Mouse (Mus musculus) ovary, postnatal 10 days (tissue): ENCODE measurements around the gene Hnrnpl.

Experiments used
- DNase-seq: peaks from one replicate; pipeline ENCODE4 v3.0.0; 2022; ENCODE audit warnings: low spot score

The Hnrnpl gene

GRCm38 (mm10) chr7:28808221-28808941, at the start of gene Hnrnpl:
TSS of gene Hnrnpl (plus strand) at chr7:28808541.
- DNase-seq: no peak

DNA sequence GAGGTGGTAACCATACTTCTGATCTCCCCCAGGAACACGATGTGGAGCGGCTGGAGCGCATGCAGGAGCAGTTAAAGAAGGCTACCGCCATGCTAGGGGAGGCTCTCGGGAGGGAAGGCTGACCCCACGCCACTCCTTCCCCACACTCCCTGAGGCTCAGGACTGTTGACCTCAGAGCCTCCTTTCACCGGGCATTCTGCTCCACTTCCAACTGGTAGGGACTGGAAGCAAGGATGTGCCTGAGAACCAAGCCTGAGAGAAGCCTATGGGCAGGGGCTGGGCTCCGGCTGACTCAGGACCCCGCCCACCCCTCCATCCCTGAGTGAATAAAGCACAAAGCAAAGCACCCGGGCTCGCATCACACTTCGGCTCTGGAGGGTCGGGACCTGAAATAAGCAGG, 49.7 kb upstream of the Hnrnpl start:
- no peak for DNase-seq

- no peak for DNase-seq
Observed at GRCm38 (mm10) chr7:28761907-28762306, 46.4 kb upstream of the Hnrnpl start.

- DNase-seq: no peak
Observed at GRCm38 (mm10) chr7:28765211-28765610, 43.1 kb upstream of the Hnrnpl start.

DNA sequence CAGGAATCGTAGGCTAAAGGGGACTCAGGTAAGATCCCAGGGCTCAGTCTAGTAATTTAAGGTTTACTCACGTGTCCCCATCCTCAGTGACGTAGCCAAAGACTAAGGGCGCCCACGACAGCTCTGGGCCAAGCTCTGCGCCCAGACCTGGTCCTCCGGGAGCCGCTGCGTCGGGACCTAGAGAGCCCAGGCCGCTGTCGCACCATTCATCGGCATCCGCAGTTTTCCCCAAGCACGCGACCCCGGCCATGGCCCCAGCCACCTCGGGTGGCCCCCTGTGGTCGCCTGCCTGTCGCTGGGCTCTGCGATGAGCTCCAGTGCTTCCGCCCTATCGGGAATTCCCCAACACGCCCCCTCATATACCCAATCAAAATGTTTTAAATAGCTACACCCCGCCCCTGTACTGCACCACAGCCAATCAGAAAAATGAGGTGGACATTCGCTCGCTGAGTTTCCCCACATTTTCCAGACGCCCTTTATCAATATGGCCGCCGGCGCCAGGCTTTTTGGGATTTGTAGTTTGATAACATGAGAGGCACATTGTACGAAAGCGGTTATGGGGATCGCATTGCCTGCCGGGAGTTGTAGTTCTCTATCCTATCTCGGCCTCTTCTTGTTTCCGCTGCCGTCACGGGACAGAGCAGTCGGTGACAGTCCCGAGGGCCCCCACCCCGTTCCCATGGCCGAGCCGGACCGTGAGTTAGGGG, 42.0 kb upstream of the Hnrnpl start, which contains the start of gene Sirt2:
Sirt2 (plus strand) TSS at position 563 of the 707 bp plus-strand sequence.
- peak; percentile 74 for DNase-seq

DNA sequence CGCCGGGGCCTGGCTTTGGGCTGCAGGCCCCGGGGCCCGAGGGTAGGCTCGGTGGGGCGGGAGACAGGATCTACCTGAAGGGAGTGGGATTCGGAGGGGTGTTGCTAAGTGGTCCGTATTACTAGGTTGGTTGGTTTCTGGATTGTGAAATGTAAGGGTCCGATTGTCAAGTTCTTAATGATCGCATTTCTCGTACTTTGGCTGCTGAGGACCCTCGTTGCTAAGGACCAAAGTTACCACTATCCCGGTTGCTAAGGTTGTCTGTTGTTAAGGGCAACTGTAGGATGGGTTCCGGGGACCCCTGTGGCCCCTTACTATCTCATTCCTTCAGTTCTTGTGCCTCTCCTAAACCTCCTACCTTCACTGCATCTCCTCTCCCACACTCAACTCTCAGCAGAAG, 41.4 kb upstream of the Hnrnpl start:
- DNase-seq: no peak

GRCm38 (mm10) chr7:28767462-28767965, 40.8 kb upstream of the Hnrnpl start, which contains the start of gene Nfkbib:
TSS of gene Nfkbib (minus strand) at chr7:28767512.
- DNase-seq: no peak

- DNase-seq: no peak
Observed at GRCm38 (mm10) chr7:28769414-28769958, 38.9 kb upstream of the Hnrnpl start.

DNA sequence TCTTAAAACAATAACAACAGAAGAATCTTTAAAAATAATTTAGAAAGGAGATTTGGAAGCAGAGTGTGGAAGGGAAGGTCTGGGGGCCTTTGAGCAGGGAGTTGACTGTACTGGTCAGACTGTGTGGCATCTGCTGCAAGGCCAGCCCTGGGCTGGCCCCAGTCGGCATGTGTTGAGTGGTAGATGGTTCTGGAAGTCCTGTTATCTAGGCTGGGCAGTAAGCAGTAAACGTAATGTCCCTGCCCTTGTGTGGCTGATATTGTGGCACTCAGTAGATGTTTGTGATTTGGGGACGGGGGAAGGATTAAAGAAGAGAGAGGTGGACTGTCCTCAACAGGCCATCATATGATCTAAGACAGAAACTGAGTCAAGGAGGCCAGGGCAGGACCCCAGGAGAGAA, 38.0 kb upstream of the Hnrnpl start:
- no peak for DNase-seq

GRCm38 (mm10) chr7:28771867-28772266, 36.5 kb upstream of the Hnrnpl start:
- DNase-seq: no peak

DNA sequence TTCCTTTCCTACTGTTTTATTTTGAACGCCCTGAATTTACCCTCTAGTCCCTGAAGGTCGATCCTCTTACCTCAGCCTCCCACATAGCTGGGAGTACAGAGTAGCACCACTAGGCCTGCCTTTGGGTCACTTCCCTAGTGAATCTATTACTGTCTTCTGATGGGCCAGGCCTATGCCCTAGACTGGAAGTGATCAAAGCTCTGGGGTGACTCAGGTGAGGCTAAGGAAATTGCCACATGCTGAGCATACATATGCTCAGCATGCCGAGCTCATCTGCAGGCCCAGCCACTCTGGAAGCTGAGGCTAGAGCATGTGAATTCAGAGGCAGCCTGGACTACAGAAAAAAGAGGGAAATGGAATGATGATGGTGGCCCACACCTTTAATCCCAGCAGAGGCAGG, 35.2 kb upstream of the Hnrnpl start:
- no peak for DNase-seq

GRCm38 (mm10) chr7:28774164-28774563, 34.2 kb upstream of the Hnrnpl start:
- DNase-seq: no peak

- no peak for DNase-seq
Observed at GRCm38 (mm10) chr7:28775129-28775528, 33.2 kb upstream of the Hnrnpl start.

DNA sequence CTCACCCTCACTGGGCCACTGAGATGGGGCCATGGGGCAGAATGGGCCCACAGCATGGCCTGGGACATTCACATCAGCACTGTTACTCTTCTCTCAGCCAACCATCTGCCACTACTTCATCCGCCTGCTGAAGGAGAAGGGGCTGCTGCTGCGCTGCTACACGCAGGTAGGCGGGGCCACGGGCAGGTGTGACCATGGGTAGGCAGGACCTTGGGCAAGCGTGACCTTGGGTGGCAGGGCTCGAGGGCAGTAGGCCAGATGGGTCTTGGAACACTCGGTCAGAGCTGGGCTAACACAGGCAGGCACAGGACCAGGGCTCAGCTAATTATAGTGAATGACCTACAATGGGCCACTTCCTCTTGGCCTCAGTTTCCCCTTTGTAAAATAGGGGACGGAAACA, 29.5 kb upstream of the Hnrnpl start:
- DNase-seq: no peak

DNA sequence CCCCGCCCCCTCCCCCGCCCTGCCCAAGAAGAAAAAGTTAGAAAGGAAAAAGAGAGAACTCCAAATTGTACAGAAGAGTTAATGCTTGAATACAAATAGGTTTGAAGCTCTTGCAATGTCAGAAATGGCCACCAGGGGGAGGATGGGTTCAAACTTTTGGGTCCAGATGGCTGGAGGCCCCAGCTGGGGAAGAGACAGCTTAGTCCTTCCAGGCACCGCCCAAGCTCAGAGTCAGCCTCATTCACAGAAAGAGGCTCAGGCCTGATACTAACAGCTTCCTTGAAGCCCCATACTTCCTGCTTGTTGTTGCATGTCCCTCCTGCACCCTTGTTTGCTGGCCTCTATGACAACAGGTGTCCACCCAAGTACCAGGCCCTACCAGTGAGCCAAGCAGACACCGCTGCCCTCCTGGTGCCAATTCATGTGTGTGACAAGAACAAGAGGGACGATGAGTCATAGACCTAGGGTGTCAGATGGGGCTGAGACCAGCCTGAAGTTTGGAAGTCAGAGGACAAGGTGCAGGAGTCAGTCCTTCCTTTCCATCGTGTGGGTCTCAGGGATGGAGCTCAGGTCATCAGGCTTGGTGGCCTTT, 28.2 kb upstream of the Hnrnpl start:
- DNase-seq: peak; percentile 85

- no peak for DNase-seq
Observed at GRCm38 (mm10) chr7:28780857-28781256, 27.5 kb upstream of the Hnrnpl start.

- no peak for DNase-seq
Observed at GRCm38 (mm10) chr7:28781261-28781663, 27.1 kb upstream of the Hnrnpl start.

DNA sequence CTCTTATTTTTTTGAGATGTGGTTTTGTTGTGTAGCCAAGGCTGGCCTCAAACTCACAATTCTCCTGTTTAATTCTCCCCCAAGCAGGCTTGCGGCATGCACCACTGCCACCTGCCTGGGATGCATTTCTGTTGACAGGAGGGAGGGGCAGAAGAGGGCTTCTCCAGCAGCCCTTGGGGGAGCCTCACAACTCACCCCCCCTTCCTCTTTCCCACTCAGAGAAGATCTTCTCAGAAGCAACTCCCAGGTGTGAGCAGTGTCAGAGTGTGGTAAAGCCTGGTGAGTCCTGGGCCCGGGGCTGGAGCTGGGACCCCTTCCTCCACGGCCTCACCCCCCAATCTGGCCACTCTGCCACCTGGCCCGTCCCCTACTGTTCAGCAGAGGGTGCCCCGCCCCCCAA, 23.2 kb upstream of the Hnrnpl start:
- DNase-seq: no peak

GRCm38 (mm10) chr7:28787884-28788283, 20.5 kb upstream of the Hnrnpl start:
- no peak for DNase-seq

- DNase-seq: no peak
Observed at GRCm38 (mm10) chr7:28788307-28789195, 19.8 kb upstream of the Hnrnpl start, which contains the start of gene Rinl. TSS of gene Rinl (plus strand) at chr7:28788969.

DNA sequence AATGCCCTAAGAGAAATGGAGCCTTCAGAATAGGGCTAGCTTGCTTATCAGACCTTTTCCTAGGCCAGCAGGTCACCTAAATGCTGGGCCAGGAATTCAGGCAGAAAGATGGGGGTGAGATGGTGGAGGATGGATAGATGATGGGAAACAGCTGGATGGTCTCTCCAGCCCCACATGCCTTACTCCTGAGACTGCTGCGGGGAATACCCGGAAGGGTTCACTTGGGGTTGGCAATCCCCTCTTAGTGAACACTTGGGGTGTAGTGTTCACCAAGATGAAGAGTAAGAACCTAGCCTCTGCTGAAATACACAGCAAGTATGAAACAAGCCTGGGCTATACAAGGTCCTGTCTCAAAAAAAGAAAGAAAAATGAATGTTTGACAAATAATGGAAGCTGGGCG, 19.1 kb upstream of the Hnrnpl start:
- no peak for DNase-seq
